Mouse (Mus musculus): ENCODE measurements around the gene Ube3b.

GRCm38 (mm10) chr5:114426732-114427131 is 46.3 kb downstream of the Ube3b start:
- no peak for TF ChIP-seq CTCF (conservative IDR thresholded peaks at IDR 0.05; ENCODE audit: low read length)
- TF ChIP-seq NANOG (IDR thresholded peaks at IDR 0.05; ENCODE audit: borderline replicate concordance, low read length) = no peak
